Mouse (Mus musculus): Measurements from ENCODE around the gene Ubtd1. TPM values are rescaled to one million over a fixed set of nuclear protein-coding genes. Genes with fewer than 3 reads are reported as not detected.
A peak's percentile ranks its signal among the peaks of the same experiment; 100 is the strongest.

The Ubtd1 gene
- total and polyA plus RNA-seq, 3 experiments: 9.1 to 15.5 TPM; not detected in 1

- Histone ChIP-seq H3K9me3 (replicated peaks; ENCODE audit: insufficient read depth, low read length) (no peaks in the 10 kb centered on the region), H3K9ac (ENCODE audit: control insufficient read depth, low read depth, low read length, poor library complexity, severe bottlenecking) (no peak overlapping the region), H3K27ac (ENCODE audit: control insufficient read depth, low read depth, low read length) (no peak overlapping the region), H3K4me1 (ENCODE audit: control insufficient read depth in 1 of 2, insufficient read depth in 2 of 2, low read length in 2 of 2) (no peaks in the 10 kb centered on the region), H3K79me2 (ENCODE audit: control insufficient read depth, insufficient read depth, low read length, poor library complexity) (no peaks in the 10 kb centered on the region), H3K36me3 (ENCODE audit: control insufficient read depth in 1 of 2, insufficient read depth in 2 of 2, low read length in 2 of 2) (no peaks in the 10 kb centered on the region), H3K4me3 (ENCODE audit: control insufficient read depth in 1 of 2, insufficient read depth in 1 of 2, low read depth in 2 of 2, low read length in 2 of 2) (no peak overlapping the region), H3K27me3 (ENCODE audit: control insufficient read depth in 1 of 2, insufficient read depth in 2 of 2, low read length in 2 of 2) (no peaks in the 10 kb centered on the region)
- TF ChIP-seq RCOR1 (IDR thresholded peaks at IDR 0.05; ENCODE audit: low read depth, low read length): no peak
- 0 out of 2 replicates have a peak, but pooled peaks have one; percentile 37 for TF ChIP-seq TBP (IDR thresholded peaks at IDR 0.05; ENCODE audit: low read depth, low read length)
- no peak for TF ChIP-seq MXI1 (IDR thresholded peaks at IDR 0.05; ENCODE audit: low read depth, low read length)
- TF ChIP-seq KAT2A (conservative IDR thresholded peaks at IDR 0.05; ENCODE audit: low read depth, low read length): no peak
- TF ChIP-seq MYB (IDR thresholded peaks at IDR 0.05; ENCODE audit: low read depth, low read length): no peak
- TF ChIP-seq EP300 (IDR thresholded peaks at IDR 0.05; ENCODE audit: low read depth in 1 of 2, low read length in 2 of 2): no peak
- peak; percentile 96 for TF ChIP-seq SMC3 (IDR thresholded peaks at IDR 0.05; ENCODE audit: low read depth, low read length)
- no peak for TF ChIP-seq GABPA (IDR thresholded peaks at IDR 0.05; ENCODE audit: low read depth, low read length)
- TF ChIP-seq SIN3A (IDR thresholded peaks at IDR 0.05; ENCODE audit: low read length): no peak
- no peak for TF ChIP-seq JUND (IDR thresholded peaks at IDR 0.05; ENCODE audit: low read depth, low read length)
- no peak for TF ChIP-seq ZNF384 (IDR thresholded peaks at IDR 0.05; ENCODE audit: low read depth, low read length)
- no peak for TF ChIP-seq TAL1 (IDR thresholded peaks at IDR 0.05; ENCODE audit: low read length)
- no peak for TF ChIP-seq ZMIZ1 (IDR thresholded peaks at IDR 0.05; ENCODE audit: low read depth, low read length)
- TF ChIP-seq UBTF (IDR thresholded peaks at IDR 0.05; ENCODE audit: borderline replicate concordance, insufficient read depth, low read depth, low read length): no peak
- no peak for TF ChIP-seq BHLHE40 (IDR thresholded peaks at IDR 0.05; ENCODE audit: borderline replicate concordance, low read depth, low read length)
- TF ChIP-seq ETS1 (IDR thresholded peaks at IDR 0.05; ENCODE audit: low read depth, low read length): no peak
- TF ChIP-seq CTCF (IDR thresholded peaks at IDR 0.05 in 2 of 3, conservative IDR thresholded peaks at IDR 0.05 in 1 of 3; ENCODE audit: control insufficient read depth in 1 of 3, insufficient read depth in 1 of 3, low read depth in 2 of 3, low read length in 3 of 3, poor library complexity in 1 of 3, severe bottlenecking in 1 of 3): peak; percentile 98 to 99 (median 99)
- no peak for TF ChIP-seq NRF1 (IDR thresholded peaks at IDR 0.05; ENCODE audit: insufficient read depth, low read depth, low read length, poor library complexity, severe bottlenecking)
- TF ChIP-seq POLR2A (IDR thresholded peaks at IDR 0.05; ENCODE audit: control insufficient read depth in 1 of 2, insufficient read depth in 1 of 2, low read depth in 1 of 2, low read length in 2 of 2, poor library complexity in 1 of 2): no peak
- TF ChIP-seq CHD1 (IDR thresholded peaks at IDR 0.05; ENCODE audit: low read depth, low read length): no peak
- TF ChIP-seq GATA1 (IDR thresholded peaks at IDR 0.05; ENCODE audit: low read depth, low read length): no peak
- peak; percentile 94 for TF ChIP-seq RAD21 (IDR thresholded peaks at IDR 0.05; ENCODE audit: low read depth, low read length)
- no peak for TF ChIP-seq MAFK (IDR thresholded peaks at IDR 0.05; ENCODE audit: borderline replicate concordance, low read depth, low read length)
- TF ChIP-seq HCFC1 (IDR thresholded peaks at IDR 0.05; ENCODE audit: low read depth, low read length): no peak
- TF ChIP-seq TCF12 (IDR thresholded peaks at IDR 0.05; ENCODE audit: low read depth, low read length): no peak
- TF ChIP-seq ZC3H11A (IDR thresholded peaks at IDR 0.05; ENCODE audit: low read depth, low read length): peak; percentile 88
- TF ChIP-seq E2F4 (IDR thresholded peaks at IDR 0.05; ENCODE audit: borderline replicate concordance, low read depth, low read length): no peak
- TF ChIP-seq CHD2 (IDR thresholded peaks at IDR 0.05; ENCODE audit: low read length): no peak
- TF ChIP-seq ELF1 (IDR thresholded peaks at IDR 0.05; ENCODE audit: low read depth, low read length): no peak
- no peak for TF ChIP-seq ZKSCAN1 (IDR thresholded peaks at IDR 0.05; ENCODE audit: low read depth, low read length)
- no peak for TF ChIP-seq MEF2A (IDR thresholded peaks at IDR 0.05; ENCODE audit: extremely low read depth, insufficient replicate concordance, low read depth, low read length, poor library complexity, severe bottlenecking)
- TF ChIP-seq POLR2AphosphoS2 (IDR thresholded peaks at IDR 0.05; ENCODE audit: low read length): no peak
- no peak for TF ChIP-seq USF1 (IDR thresholded peaks at IDR 0.05; ENCODE audit: low read depth, low read length)
- TF ChIP-seq MYC (IDR thresholded peaks at IDR 0.05; ENCODE audit: low read depth, low read length): no peak
- no peak for TF ChIP-seq MAZ (IDR thresholded peaks at IDR 0.05; ENCODE audit: low read depth, low read length)
- TF ChIP-seq NELFE (IDR thresholded peaks at IDR 0.05; ENCODE audit: low read depth, low read length): no peak
- TF ChIP-seq MAX (IDR thresholded peaks at IDR 0.05; ENCODE audit: low read length): no peak
- peak; percentile 87 for DNase-seq (ENCODE audit: low read depth, low spot score)
Observed at GRCm38 (mm10) chr19:42026158-42026557, 44.6 kb downstream of the Ubtd1 start.
